Mouse (Mus musculus) ES-Bruce4 (cell line): ENCODE results near the gene Mybpc2. TPM values are rescaled to one million over a fixed set of nuclear protein-coding genes. Genes with fewer than 3 reads are reported as not detected.
A peak's percentile ranks its signal among the peaks of the same experiment; 100 is the strongest.

ENCODE experiments used
- H3K27ac ChIP-seq: 2 replicates; pipeline ENCODE4 v1.5.1; 2012; ENCODE audit warnings: low read length, inconsistent platforms; ENCODE audit not compliant: insufficient read depth
- H3K27me3 ChIP-seq: 2 replicates; pipeline ENCODE4 v1.6.1; 2012; ENCODE audit warnings: mild to moderate bottlenecking, low read length, inconsistent platforms; ENCODE audit not compliant: control insufficient read depth, poor library complexity, insufficient read depth, severe bottlenecking
- H3K36me3 ChIP-seq: 2 replicates; pipeline ENCODE4 v1.6.1; 2012; ENCODE audit warnings: inconsistent platforms, mild to moderate bottlenecking, low read length, moderate library complexity; ENCODE audit not compliant: control insufficient read depth, poor library complexity, insufficient read depth, severe bottlenecking
- H3K4me1 ChIP-seq: one replicate; pipeline ENCODE4 v1.8.1; 2011; ENCODE audit warnings: low read length; ENCODE audit not compliant: control insufficient read depth, insufficient read depth
- H3K4me3 ChIP-seq: 2 replicates; pipeline ENCODE4 v1.5.1; 2011; ENCODE audit warnings: low read depth, mild to moderate bottlenecking, low read length
- H3K9ac ChIP-seq: 2 replicates; pipeline ENCODE4 v1.6.1; 2012; ENCODE audit warnings: low read depth, mild to moderate bottlenecking, inconsistent platforms; ENCODE audit not compliant: poor library complexity, severe bottlenecking
- H3K9me3 ChIP-seq: replicated peaks from 2 replicates; pipeline ENCODE4 v1.6.1; 2012; ENCODE audit warnings: mild to moderate bottlenecking, low read length, inconsistent platforms; ENCODE audit not compliant: control insufficient read depth, poor library complexity, insufficient read depth, severe bottlenecking
- CTCF ChIP-seq: IDR thresholded peaks from one replicate; pipeline ENCODE4 v1.8.1; 2011; ENCODE audit warnings: low read depth, low read length
- EP300 ChIP-seq: IDR thresholded peaks from 2 replicates; pipeline ENCODE4 v1.6.1; 2011; ENCODE audit warnings: low read depth, low read length; ENCODE audit not compliant: insufficient read depth
- POLR2A ChIP-seq: IDR thresholded peaks from one replicate; pipeline ENCODE4 v1.8.1; 2011; ENCODE audit warnings: low read length; ENCODE audit not compliant: insufficient read depth
- polyA plus RNA-seq: library from polyadenylated mRNA; stranded (reverse); fragments of >200 nt; gene quantifications from 2 replicates; pipeline ENCODE4 v1.2.4, GENCODE M21; 2011; ENCODE audit warnings: low read depth; ENCODE audit not compliant: missing spikeins, insufficient read depth, insufficient read length

The Mybpc2 gene
- polyA plus RNA-seq, 1 experiment = 2.5 TPM

GRCm38 (mm10) chr7:44495086-44495485 is 29.4 kb downstream of the Mybpc2 start:
- Histone ChIP-seq H3K9me3 (no peaks in the 10 kb centered on the region), H3K27ac (peak overlapping the region; percentile 62), H3K4me1 (no peaks in the 10 kb centered on the region), H3K36me3 (no peaks in the 10 kb centered on the region), H3K4me3 (peak overlapping the region; percentile 75), H3K27me3 (no peaks in the 10 kb centered on the region), H3K9ac (peak overlapping the region; percentile 80)
- TF ChIP-seq EP300 (no peak), CTCF (no peak), POLR2A (no peak)

GRCm38 (mm10) chr7:44494681-44495080 is 29.8 kb downstream of the Mybpc2 start:
- Histone ChIP-seq H3K27me3 (no peaks in the 10 kb centered on the region), H3K36me3 (no peaks in the 10 kb centered on the region), H3K9ac (no peak overlapping the region), H3K27ac (no peak overlapping the region; the same call in 1 of the 2 replicates), H3K4me3 (peak overlapping the region; percentile 0; the same call in 1 of the 2 replicates), H3K4me1 (no peaks in the 10 kb centered on the region), H3K9me3 (no peaks in the 10 kb centered on the region)
- 0 out of 2 replicates have a peak, but pooled peaks have one; percentile 8 for TF ChIP-seq EP300
- TF ChIP-seq POLR2A = no peak

GRCm38 (mm10) chr7:44492166-44492826 is 32.2 kb downstream of the Mybpc2 start:
- H3K9ac ChIP-seq = no peak overlapping the region
- H3K4me3 ChIP-seq = no peak overlapping the region
- TF ChIP-seq EP300 = no peak
- TF ChIP-seq POLR2A = no peak
- TF ChIP-seq CTCF = no peak
- H3K9me3 ChIP-seq = no peaks in the 10 kb centered on the region
- no peaks in the 10 kb centered on the region for H3K36me3 ChIP-seq
- no peaks in the 10 kb centered on the region for H3K27me3 ChIP-seq
- no peak overlapping the region for H3K27ac ChIP-seq
- H3K4me1 ChIP-seq = no peaks in the 10 kb centered on the region

- TF ChIP-seq POLR2A = no peak
- no peak for TF ChIP-seq CTCF
- no peak for TF ChIP-seq EP300
- no peaks in the 10 kb centered on the region for H3K27me3 ChIP-seq
- no peaks in the 10 kb centered on the region for H3K36me3 ChIP-seq
- no peak overlapping the region for H3K4me3 ChIP-seq
- no peak overlapping the region for H3K27ac ChIP-seq
- peaks cover 8% of the 10 kb centered on the region for H3K4me1 ChIP-seq
- no peaks in the 10 kb centered on the region for H3K9me3 ChIP-seq
- no peak overlapping the region for H3K9ac ChIP-seq
Measured at GRCm38 (mm10) chr7:44491391-44491790, 33.1 kb downstream of the Mybpc2 start.

- peaks cover 8% of the 10 kb centered on the region for H3K4me1 ChIP-seq
- no peaks in the 10 kb centered on the region for H3K27me3 ChIP-seq
- H3K36me3 ChIP-seq = no peaks in the 10 kb centered on the region
- TF ChIP-seq POLR2A = no peak
- TF ChIP-seq CTCF = no peak
- no peak for TF ChIP-seq EP300
- no peak overlapping the region for H3K27ac ChIP-seq
- no peaks in the 10 kb centered on the region for H3K9me3 ChIP-seq
- no peak overlapping the region for H3K4me3 ChIP-seq
- no peak overlapping the region for H3K9ac ChIP-seq
Measured at GRCm38 (mm10) chr7:44490281-44490680, 34.2 kb downstream of the Mybpc2 start.

- TF ChIP-seq POLR2A (no peak), EP300 (no peak), CTCF (no peak)
- H3K27ac ChIP-seq = no peak overlapping the region
- H3K4me1 ChIP-seq = peaks cover 14% of the 10 kb centered on the region
- no peak overlapping the region for H3K9ac ChIP-seq
- no peak overlapping the region for H3K4me3 ChIP-seq
- H3K9me3 ChIP-seq = no peaks in the 10 kb centered on the region
- no peaks in the 10 kb centered on the region for H3K27me3 ChIP-seq
- H3K36me3 ChIP-seq = no peaks in the 10 kb centered on the region
Measured at GRCm38 (mm10) chr7:44488545-44488944, 35.9 kb downstream of the Mybpc2 start.
